Comparison of ENCODE assay signal across 25 mouse cellular contexts in the genomic region with DNA sequence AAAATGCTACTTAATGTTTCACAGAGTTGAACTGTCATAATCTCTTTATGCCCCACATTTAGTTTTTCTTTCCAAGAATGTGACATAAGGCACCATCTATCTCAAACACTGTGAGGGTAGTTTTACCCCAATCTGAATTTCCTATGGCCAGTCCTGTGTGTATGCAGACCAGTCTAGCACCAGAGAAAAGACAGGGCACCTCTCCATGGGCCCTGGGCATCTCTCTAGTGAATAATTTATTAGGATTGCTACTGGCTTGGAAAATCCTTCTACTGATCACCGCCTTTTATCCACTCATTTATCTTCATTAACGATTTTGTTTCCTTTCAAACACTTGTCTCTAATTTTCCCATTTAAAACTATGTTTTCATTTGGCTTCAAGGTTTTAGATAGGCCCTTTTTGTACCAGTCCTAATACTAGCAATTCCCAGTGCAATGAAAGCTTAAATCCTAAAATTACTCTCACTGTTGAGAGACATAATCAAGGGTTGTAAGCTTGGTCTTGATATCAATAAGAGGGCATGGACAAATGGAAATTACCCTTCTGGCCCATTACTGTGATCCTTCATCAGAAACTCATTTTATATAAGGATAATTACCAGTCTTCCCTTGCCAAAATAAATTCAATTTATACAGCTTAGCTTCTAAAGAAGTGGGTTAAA.
"Had no signal": no experiment of that assay in that cellular context is flagged by ENCODE, and none has a peak within 500 bp of the region (broad histone marks: within the 10 kb centered on the region; RNA-seq: fewer than 3 reads in every experiment).

No protein-coding gene starts in this region.

- H3K4me3 ChIP-seq: gastrocnemius, adult 2 months; heart, embryonic 10.5 days; heart, embryonic 13.5 days; heart, embryonic 15.5 days; hindbrain, embryonic 13.5 days; hindbrain, embryonic 15.5 days; intestine, embryonic 15.5 days; limb, embryonic 13.5 days; limb, embryonic 15.5 days; liver, embryonic 12.5 days had no signal

- H3K27ac ChIP-seq: gastrocnemius, adult 2 months; heart, embryonic 10.5 days; heart, embryonic 13.5 days; heart, embryonic 15.5 days; hindbrain, embryonic 13.5 days; hindbrain, embryonic 15.5 days; intestine, embryonic 15.5 days; kidney, postnatal 0 days; limb, embryonic 13.5 days; limb, embryonic 15.5 days; liver, embryonic 12.5 days; liver, embryonic 14.5 days had no signal

- DNase-seq: gastrocnemius, adult 2 months; gastrocnemius, postnatal 10 days; gastrocnemius, postnatal 25 days; heart, adult 18-20 months; heart, postnatal 14 days; heart, postnatal 36 days; kidney, adult 11 months; kidney, adult 8-10 months; kidney, postnatal 14 days; layer of hippocampus, adult 9-11 months; layer of hippocampus, postnatal 36 days; left cerebral cortex, postnatal 4 days; lung, adult 18-20 months had no signal

- H3K27me3 ChIP-seq: heart, embryonic 13.5 days; heart, embryonic 15.5 days; hindbrain, embryonic 13.5 days; hindbrain, embryonic 15.5 days; intestine, embryonic 15.5 days; limb, embryonic 13.5 days; limb, embryonic 15.5 days; liver, embryonic 12.5 days had no signal

- H3K9me3 ChIP-seq: heart, embryonic 10.5 days; heart, embryonic 13.5 days; heart, embryonic 15.5 days; hindbrain, embryonic 13.5 days; hindbrain, embryonic 15.5 days; intestine, embryonic 15.5 days; limb, embryonic 13.5 days; limb, embryonic 15.5 days; liver, embryonic 12.5 days had no signal

- H3K9ac ChIP-seq: heart, embryonic 13.5 days; heart, embryonic 15.5 days; hindbrain, embryonic 13.5 days; hindbrain, embryonic 15.5 days; intestine, embryonic 15.5 days; limb, embryonic 13.5 days; limb, embryonic 15.5 days; liver, embryonic 12.5 days; liver, embryonic 14.5 days had no signal

- ATAC-seq: inflammation-experienced regulatory T-cells, adult 6 months; intestine, embryonic 15.5 days; liver, embryonic 12.5 days had no signal

- H3K4me1 ChIP-seq: hindbrain, embryonic 13.5 days; hindbrain, embryonic 15.5 days; intestine, embryonic 15.5 days; limb, embryonic 13.5 days; limb, embryonic 15.5 days; liver, embryonic 12.5 days had no signal

- H3K36me3 ChIP-seq: heart, embryonic 10.5 days; heart, embryonic 13.5 days; heart, embryonic 15.5 days; hindbrain, embryonic 13.5 days; hindbrain, embryonic 15.5 days; intestine, embryonic 15.5 days; limb, embryonic 13.5 days; limb, embryonic 15.5 days; liver, embryonic 12.5 days had no signal

- H3K4me2 ChIP-seq: heart, embryonic 13.5 days; heart, embryonic 15.5 days; hindbrain, embryonic 13.5 days; hindbrain, embryonic 15.5 days; intestine, embryonic 15.5 days; limb, embryonic 13.5 days; limb, embryonic 15.5 days; liver, embryonic 12.5 days had no signal
